Mouse (Mus musculus): ENCODE results near the gene Mlec. TPM values are rescaled to one million over a fixed set of nuclear protein-coding genes. Genes with fewer than 3 reads are reported as not detected.

The Mlec gene
- polyA plus RNA-seq (2014; fragmentation: Nextera tagmentation; extraction: Ambion mirVana): 30.0 and 37.3 TPM in 2 replicates

- peak within 1 kb of the TSS; percentile 87 for H3K4me2 ChIP-seq
Observed at GRCm38 (mm10) chr5:115158040-115158983, at the start of gene Mlec. Gene Mlec, minus strand, starts transcription at chr5:115158179.

GRCm38 (mm10) chr5:115207244-115207643, 49.3 kb upstream of the Mlec start:
- H3K27ac ChIP-seq (ENCODE audit: low read depth, low read length): no peak overlapping the region
- ATAC-seq (ENCODE audit: low FRiP score): no peak
- no peaks in the 10 kb centered on the region for H3K9me3 ChIP-seq (ENCODE audit: control insufficient read depth, low read length)
- DNase-seq (ENCODE audit: low spot score, missing footprints): no peak
- no peak overlapping the region for H3K4me2 ChIP-seq
- no peaks in the 10 kb centered on the region for H3K36me3 ChIP-seq (ENCODE audit: control insufficient read depth, insufficient read depth, low read length)
- no peak overlapping the region for H3K9ac ChIP-seq (ENCODE audit: low read length)
- no peaks in the 10 kb centered on the region for H3K27me3 ChIP-seq (ENCODE audit: control insufficient read depth, insufficient read depth, low read length)
- H3K4me3 ChIP-seq (ENCODE audit: low read depth, low read length): no peak overlapping the region
- 57% methylated on average over 5 of the region's 5 CpGs for WGBS
- peaks cover 10% of the 10 kb centered on the region for H3K4me1 ChIP-seq (ENCODE audit: control insufficient read depth, insufficient read depth, low read length)

More at GRCm38 (mm10) chr5:115158040-115158983, at the start of gene Mlec:
- DNase-seq (ENCODE audit: low spot score, missing footprints) (peak; percentile 99), ATAC-seq (ENCODE audit: low FRiP score) (peak; percentile 98)
- Histone ChIP-seq H3K9ac (ENCODE audit: low read length) (peak within 1 kb of the TSS; percentile 94), H3K9me3 (ENCODE audit: control insufficient read depth, low read length) (no peaks in the 10 kb centered on the region), H3K27ac (ENCODE audit: low read depth, low read length) (peak within 1 kb of the TSS; percentile 93), H3K4me1 (ENCODE audit: control insufficient read depth, insufficient read depth, low read length) (peaks cover 33% of the 10 kb centered on the region), H3K27me3 (ENCODE audit: control insufficient read depth, insufficient read depth, low read length) (no peaks in the 10 kb centered on the region), H3K36me3 (ENCODE audit: control insufficient read depth, insufficient read depth, low read length) (no peaks in the 10 kb centered on the region), H3K4me3 (ENCODE audit: low read depth, low read length) (peak within 1 kb of the TSS; percentile 89)
- WGBS: under 1% methylated on average over 76 of the region's 78 CpGs

- no peaks in the 10 kb centered on the region for H3K27me3 ChIP-seq (ENCODE audit: control insufficient read depth, insufficient read depth, low read length)
- 5% methylated on average over 31 of the region's 31 CpGs for WGBS
Observed at GRCm38 (mm10) chr5:115204562-115205311, 46.8 kb upstream of the Mlec start.

GRCm38 (mm10) chr5:115203735-115204561, 46.0 kb upstream of the Mlec start:
- H3K27ac ChIP-seq (ENCODE audit: low read depth, low read length): peak overlapping the region; percentile 71
- WGBS: 10% methylated on average over 23 of the region's 23 CpGs
- peak overlapping the region; percentile 20 for H3K4me3 ChIP-seq (ENCODE audit: low read depth, low read length)
- H3K4me2 ChIP-seq: peak overlapping the region; percentile 47
- H3K9me3 ChIP-seq (ENCODE audit: control insufficient read depth, low read length): no peaks in the 10 kb centered on the region
- H3K36me3 ChIP-seq (ENCODE audit: control insufficient read depth, insufficient read depth, low read length): no peaks in the 10 kb centered on the region
- H3K27me3 ChIP-seq (ENCODE audit: control insufficient read depth, insufficient read depth, low read length): no peaks in the 10 kb centered on the region
- peak; percentile 61 for ATAC-seq (ENCODE audit: low FRiP score)
- DNase-seq (ENCODE audit: low spot score, missing footprints): peak; percentile 93
- H3K4me1 ChIP-seq (ENCODE audit: control insufficient read depth, insufficient read depth, low read length): peaks cover 10% of the 10 kb centered on the region
- H3K9ac ChIP-seq (ENCODE audit: low read length): peak overlapping the region; percentile 52

More at GRCm38 (mm10) chr5:115204562-115205311, 46.8 kb upstream of the Mlec start:
- H3K4me2 ChIP-seq: peak overlapping the region; percentile 47
- ATAC-seq (ENCODE audit: low FRiP score) (peak; percentile 93), DNase-seq (ENCODE audit: low spot score, missing footprints) (peak; percentile 96)
- no peaks in the 10 kb centered on the region for H3K9me3 ChIP-seq (ENCODE audit: control insufficient read depth, low read length)
- H3K36me3 ChIP-seq (ENCODE audit: control insufficient read depth, insufficient read depth, low read length): no peaks in the 10 kb centered on the region
- peaks cover 10% of the 10 kb centered on the region for H3K4me1 ChIP-seq (ENCODE audit: control insufficient read depth, insufficient read depth, low read length)
- H3K9ac ChIP-seq (ENCODE audit: low read length): peak overlapping the region; percentile 52
- peak overlapping the region; percentile 20 for H3K4me3 ChIP-seq (ENCODE audit: low read depth, low read length)
- H3K27ac ChIP-seq (ENCODE audit: low read depth, low read length): peak overlapping the region; percentile 71

GRCm38 (mm10) chr5:115194626-115195221, 36.7 kb upstream of the Mlec start:
- 7% methylated on average over 12 of the region's 12 CpGs for WGBS
- Histone ChIP-seq H3K9ac (ENCODE audit: low read length) (peak overlapping the region; percentile 65; the same call in 1 of the 2 replicates), H3K27ac (ENCODE audit: low read depth, low read length) (no peak overlapping the region), H3K4me2 (peak overlapping the region; percentile 100), H3K36me3 (ENCODE audit: control insufficient read depth, insufficient read depth, low read length) (no peaks in the 10 kb centered on the region), H3K27me3 (ENCODE audit: control insufficient read depth, insufficient read depth, low read length) (peaks cover 55% of the 10 kb centered on the region), H3K9me3 (ENCODE audit: control insufficient read depth, low read length) (no peaks in the 10 kb centered on the region), H3K4me1 (ENCODE audit: control insufficient read depth, insufficient read depth, low read length) (peaks cover 23% of the 10 kb centered on the region), H3K4me3 (ENCODE audit: low read depth, low read length) (peak overlapping the region; percentile 62)
- ATAC-seq (ENCODE audit: low FRiP score) (no peak; the same call in 1 of the 2 replicates), DNase-seq (ENCODE audit: low spot score, missing footprints) (no peak)

GRCm38 (mm10) chr5:115193669-115194625, 36.0 kb upstream of the Mlec start, which contains the start of gene Cabp1:
Gene Cabp1, minus strand, starts transcription at chr5:115194381.
- peak; percentile 97 for DNase-seq (ENCODE audit: low spot score, missing footprints)
- peak within 1 kb of the TSS; percentile 62 for H3K4me3 ChIP-seq (ENCODE audit: low read depth, low read length)
- no peak within 1 kb of the TSS for H3K27ac ChIP-seq (ENCODE audit: low read depth, low read length)
- H3K36me3 ChIP-seq (ENCODE audit: control insufficient read depth, insufficient read depth, low read length): no peaks in the 10 kb centered on the region
- H3K4me2 ChIP-seq: peak within 1 kb of the TSS; percentile 100
- H3K4me1 ChIP-seq (ENCODE audit: control insufficient read depth, insufficient read depth, low read length): peaks cover 23% of the 10 kb centered on the region
- peaks cover 57% of the 10 kb centered on the region for H3K27me3 ChIP-seq (ENCODE audit: control insufficient read depth, insufficient read depth, low read length)
- peak; percentile 66 for ATAC-seq (ENCODE audit: low FRiP score)
- WGBS: under 1% methylated on average over 71 of the region's 116 CpGs
- no peaks in the 10 kb centered on the region for H3K9me3 ChIP-seq (ENCODE audit: control insufficient read depth, low read length)
- H3K9ac ChIP-seq (ENCODE audit: low read length): peak within 1 kb of the TSS; percentile 65

- ATAC-seq (ENCODE audit: low FRiP score): 0 out of 2 replicates have a peak, but pooled peaks have one; percentile 5
- 0% methylated on average over 32 of the region's 34 CpGs for WGBS
- no peak for DNase-seq (ENCODE audit: low spot score, missing footprints)
Observed at GRCm38 (mm10) chr5:115193226-115193625, 35.2 kb upstream of the Mlec start.

More at GRCm38 (mm10) chr5:115193226-115193625, 35.2 kb upstream of the Mlec start:
- Histone ChIP-seq H3K36me3 (ENCODE audit: control insufficient read depth, insufficient read depth, low read length) (no peaks in the 10 kb centered on the region), H3K4me1 (ENCODE audit: control insufficient read depth, insufficient read depth, low read length) (peaks cover 23% of the 10 kb centered on the region), H3K4me2 (peak overlapping the region; percentile 100), H3K9ac (ENCODE audit: low read length) (peak overlapping the region; percentile 65), H3K4me3 (ENCODE audit: low read depth, low read length) (peak overlapping the region; percentile 62), H3K27ac (ENCODE audit: low read depth, low read length) (no peak overlapping the region), H3K9me3 (ENCODE audit: control insufficient read depth, low read length) (no peaks in the 10 kb centered on the region), H3K27me3 (ENCODE audit: control insufficient read depth, insufficient read depth, low read length) (peaks cover 57% of the 10 kb centered on the region)
